Mouse (Mus musculus): Measurements from ENCODE around the gene Swt1.

The Swt1 gene

GRCm38 (mm10) chr1:151325328-151325727 lies 102.9 kb downstream of the Swt1 start:
- DNase-seq (ENCODE audit: extremely low read depth, insufficient read length, low spot score), result no peak

- DNase-seq (ENCODE audit: extremely low read depth, insufficient read length, low spot score), result no peak
Measured at GRCm38 (mm10) chr1:151320408-151320807, 107.8 kb downstream of the Swt1 start.

DNA sequence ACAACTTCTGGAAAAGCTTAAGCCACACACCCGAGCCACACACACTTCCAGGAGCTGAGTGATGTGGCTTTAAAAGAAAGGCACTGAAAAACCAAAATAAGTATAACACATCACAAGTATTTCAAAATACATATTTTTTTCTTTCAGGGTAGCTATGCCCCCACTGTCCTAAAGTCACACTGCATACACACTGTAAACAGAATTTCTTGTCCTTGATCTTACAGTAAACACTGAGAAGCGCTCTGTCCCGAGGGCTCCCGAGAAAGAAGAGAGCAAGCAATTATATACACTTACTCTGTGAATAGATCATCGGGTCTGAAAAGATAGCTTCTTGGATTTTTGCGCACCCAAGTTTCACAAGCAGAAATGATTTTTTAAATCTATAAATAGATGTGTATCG lies 109.0 kb downstream of the Swt1 start:
- no peak for DNase-seq (ENCODE audit: extremely low read depth, insufficient read length, low spot score)

Measured in 3134 (cell line).